Mouse (Mus musculus): ENCODE data around the gene Clptm1.

Clptm1 gene

DNA sequence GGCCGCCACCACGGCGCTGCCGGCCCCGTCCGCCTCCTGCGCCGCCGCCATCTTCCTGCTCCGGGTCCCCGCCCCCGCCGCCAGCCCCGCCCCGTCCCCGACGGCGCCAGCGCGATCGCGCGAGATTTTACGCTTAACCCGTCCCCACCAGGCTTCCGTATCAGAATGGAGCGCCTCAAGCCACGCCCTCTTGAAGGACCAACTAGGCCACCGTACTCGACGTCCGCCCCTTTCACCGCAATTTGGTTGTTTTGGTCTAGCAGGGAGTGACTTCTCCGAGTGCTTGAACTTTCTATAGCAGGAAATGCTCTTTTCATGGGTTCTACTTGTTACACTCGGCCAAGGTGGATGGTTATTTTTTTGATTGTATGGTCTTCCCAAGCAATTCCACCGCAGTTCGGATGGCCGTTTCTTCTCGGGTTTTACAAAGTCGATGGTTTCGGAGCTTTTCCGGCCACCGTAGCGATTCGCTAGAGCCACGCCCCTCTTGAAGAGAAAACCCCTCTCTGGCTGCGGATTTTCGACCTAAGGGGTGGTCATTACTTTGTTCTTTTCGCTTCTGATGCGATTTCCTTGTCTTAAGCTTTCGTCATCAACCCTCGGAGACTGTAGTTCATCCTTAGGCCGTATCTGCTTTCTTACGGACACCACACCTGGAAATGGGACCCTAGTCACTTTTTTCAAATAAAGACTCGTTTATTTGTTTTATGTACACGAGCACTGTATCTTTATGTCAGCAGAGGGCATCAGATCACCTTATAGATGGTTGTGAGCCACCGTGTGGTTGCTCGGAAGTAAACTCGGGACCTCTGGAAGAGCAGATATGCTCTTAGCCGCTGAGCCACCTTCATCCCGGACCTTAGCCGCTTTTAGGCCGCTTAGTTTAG is at the start of gene Clptm1:
TSS of gene Clptm1 (minus strand) at position 79 of the 887 bp plus-strand sequence.
- peak; percentile 98 for DNase-seq (ENCODE audit: low spot score in 2 of 2)

DNA sequence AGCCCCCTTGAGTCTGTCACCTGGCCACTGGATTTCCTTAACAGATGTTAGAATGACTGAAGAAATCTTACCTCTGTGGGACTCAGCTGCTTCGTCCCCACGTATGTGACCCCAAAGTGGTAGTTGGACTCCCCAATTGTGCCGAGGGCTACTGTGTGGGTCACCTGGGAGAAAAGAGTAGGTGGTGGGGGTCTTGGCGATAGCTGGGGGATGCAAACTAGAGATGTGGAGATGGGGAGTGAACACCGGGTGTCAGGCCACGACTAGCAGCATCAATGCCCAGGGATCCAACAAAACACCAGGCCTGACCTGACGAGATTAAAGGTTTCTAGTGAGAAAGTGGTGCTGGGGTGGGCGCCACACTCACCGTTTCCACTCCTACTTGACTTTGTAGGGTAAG is 48.8 kb upstream of the Clptm1 start:
- DNase-seq (ENCODE audit: low spot score in 2 of 2), result no peak

DNA sequence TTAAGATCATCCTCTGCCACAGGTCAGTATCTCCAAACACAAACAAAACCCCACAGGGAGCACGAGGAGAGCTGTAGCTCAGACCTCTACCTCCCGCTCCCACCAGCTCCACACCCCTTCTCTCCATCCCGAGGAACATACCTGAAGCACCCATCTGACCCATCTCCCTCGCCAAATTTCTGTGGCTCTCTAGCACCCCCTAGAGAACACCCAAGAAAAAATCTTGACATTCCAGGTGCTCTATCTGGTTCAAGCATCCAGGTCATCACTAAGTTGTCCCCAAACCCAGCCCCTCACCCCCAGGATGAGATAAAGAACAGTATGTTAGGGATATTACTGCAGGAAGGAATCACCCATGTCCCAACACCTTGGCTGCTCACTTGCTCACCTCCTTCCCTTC is 48.4 kb upstream of the Clptm1 start:
- DNase-seq (ENCODE audit: low spot score in 2 of 2), result no peak

DNA sequence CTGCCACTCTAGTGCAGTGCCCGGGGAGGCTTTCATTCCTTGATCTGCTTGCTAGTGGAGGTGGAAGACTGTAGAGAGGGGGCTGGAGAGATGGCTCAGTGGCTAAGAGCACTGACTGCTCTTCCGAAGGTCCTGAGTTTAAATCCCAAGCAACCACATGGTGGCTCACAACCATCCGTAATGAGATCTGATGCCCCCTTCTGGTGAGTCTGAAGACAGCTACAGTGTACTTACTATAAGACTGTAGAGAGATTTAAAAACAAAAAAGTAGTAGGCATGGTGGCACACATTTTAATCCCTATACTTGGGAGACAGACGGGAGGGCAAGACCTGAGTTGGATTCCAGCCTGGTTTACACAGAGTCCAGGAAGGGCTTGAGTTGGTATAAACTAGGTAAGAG is 47.6 kb upstream of the Clptm1 start:
- no peak for DNase-seq (ENCODE audit: low spot score in 2 of 2)

DNA sequence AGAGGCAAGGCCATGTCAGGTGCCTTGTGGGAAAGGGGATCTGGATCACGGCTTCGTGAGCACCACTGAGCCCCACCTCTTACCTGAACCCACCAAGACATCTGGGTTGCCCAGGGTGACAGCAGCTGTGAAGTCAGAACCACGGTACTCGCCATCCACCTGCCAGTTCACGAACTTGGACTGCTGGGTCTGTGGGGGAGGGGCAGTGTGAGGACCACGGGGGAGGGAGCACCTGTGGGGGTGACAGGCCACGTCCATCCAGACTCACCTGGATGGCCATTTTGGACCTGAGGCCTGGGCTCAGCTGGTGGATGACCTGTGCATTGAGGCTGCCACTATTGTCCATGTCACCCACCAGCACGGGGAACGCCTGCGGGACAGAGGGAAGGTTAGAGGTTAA is 45.8 kb upstream of the Clptm1 start:
- DNase-seq (ENCODE audit: low spot score in 2 of 2), result no peak

DNA sequence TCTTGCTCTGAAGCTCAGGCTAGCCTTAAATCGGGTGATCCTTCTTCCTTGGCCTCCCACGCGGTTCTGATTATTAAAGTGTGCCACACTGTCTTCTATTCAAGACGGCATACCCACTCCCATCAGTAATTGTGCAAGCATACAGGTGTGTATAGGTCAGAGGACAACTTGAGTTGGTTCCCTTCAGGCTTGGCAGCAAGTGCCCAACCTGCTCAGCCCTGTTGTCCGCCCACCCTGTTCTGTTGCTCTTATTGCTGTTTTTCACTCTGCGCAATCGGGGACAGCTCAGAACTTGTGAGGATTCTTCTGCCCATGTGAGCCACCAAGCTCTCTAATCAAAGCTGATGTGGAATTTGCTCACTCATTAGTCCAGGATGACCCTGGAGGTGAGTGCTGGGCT is 40.4 kb upstream of the Clptm1 start:
- no peak for DNase-seq (ENCODE audit: low spot score in 2 of 2)

DNA sequence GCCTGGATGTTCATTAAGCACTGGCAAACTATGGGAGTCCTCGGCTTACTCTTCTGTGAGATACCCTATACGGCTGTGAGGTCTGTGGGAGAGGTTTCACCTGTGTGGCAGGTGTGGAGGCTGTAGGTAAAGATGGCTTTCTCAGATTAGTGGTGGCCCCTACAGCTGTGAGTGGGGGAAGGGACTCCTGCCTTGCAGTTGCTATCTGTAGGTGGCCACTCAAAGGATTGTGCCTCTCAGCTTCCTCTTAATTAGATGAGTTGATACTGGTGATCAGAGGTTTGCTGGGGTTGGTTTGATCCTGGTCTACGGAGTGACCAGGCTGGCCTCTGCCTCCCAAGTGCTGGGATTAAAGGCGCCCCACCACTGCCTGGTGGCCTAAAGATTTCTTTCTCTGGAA is 39.6 kb upstream of the Clptm1 start:
- DNase-seq (ENCODE audit: low spot score in 2 of 2), result no peak

DNA sequence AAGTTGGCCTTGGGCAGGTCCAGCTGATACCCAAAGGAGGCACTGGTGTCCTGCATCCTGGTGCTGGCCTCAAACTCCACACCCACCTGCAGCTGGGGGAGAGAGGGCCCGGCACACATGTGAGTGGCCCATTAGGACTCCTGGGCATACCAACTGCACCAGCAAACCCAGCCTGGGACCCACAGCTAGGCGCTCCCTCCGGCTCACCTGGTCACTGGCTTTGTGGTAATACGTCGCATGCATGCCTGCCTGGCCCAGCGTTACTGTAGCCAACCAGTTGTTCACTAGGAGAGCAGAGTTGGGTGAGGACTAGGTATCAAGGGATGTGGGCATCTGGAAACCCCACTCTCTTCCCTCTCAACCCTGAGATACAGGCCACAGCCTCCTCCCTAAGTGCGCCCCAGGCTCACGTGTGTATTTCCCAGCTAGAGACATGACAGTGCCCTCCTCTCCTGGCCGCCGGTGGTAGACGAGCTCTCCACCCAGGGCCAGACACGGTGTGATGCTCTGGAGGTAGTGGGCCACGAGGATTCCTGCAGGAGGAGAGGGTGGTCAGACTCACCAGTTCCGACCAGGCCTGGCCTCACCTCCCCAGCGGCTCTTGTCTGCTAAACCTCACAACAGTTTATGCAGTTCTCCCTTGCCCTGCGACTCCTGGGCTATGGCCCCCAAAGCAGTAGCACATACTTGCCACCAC is 38.2 kb upstream of the Clptm1 start:
- DNase-seq (ENCODE audit: low spot score in 2 of 2), result no peak

DNA sequence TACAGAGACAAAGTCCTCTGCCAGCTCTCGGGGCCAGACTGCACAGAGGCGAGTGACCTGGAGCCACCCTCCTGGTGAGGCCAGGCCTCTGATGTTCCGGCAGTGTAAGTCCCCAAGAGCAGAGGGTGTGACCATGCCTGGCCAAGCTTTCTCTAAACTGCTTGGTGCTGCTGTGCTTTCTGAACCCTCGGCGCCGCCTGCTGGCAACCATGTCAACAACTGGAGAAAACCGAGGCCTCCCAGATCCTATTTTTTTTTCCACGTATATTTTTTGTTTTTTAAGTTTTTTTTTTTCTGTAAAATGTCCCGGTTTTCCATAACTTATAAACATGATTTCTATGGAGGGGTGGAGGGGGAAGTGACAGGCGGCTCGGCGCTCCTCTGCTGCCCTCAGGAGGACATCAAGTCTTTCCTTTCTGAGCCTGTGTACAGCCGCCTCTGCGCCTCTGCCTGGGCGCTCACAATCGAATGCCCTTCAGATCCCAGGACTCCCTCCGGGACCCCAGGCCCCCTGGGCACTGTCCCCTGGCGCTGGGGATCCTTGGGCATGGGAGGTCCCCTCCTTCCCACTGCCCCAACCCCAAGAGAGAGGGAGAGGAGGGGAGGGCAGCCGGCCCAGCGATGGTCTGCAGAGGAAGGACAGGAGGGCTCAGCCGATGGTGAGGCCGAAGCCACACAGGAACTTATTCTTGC is 36.4 kb upstream of the Clptm1 start:
- DNase-seq (ENCODE audit: low spot score in 2 of 2), result peak in 1 of 2 experiments; percentile 66

DNA sequence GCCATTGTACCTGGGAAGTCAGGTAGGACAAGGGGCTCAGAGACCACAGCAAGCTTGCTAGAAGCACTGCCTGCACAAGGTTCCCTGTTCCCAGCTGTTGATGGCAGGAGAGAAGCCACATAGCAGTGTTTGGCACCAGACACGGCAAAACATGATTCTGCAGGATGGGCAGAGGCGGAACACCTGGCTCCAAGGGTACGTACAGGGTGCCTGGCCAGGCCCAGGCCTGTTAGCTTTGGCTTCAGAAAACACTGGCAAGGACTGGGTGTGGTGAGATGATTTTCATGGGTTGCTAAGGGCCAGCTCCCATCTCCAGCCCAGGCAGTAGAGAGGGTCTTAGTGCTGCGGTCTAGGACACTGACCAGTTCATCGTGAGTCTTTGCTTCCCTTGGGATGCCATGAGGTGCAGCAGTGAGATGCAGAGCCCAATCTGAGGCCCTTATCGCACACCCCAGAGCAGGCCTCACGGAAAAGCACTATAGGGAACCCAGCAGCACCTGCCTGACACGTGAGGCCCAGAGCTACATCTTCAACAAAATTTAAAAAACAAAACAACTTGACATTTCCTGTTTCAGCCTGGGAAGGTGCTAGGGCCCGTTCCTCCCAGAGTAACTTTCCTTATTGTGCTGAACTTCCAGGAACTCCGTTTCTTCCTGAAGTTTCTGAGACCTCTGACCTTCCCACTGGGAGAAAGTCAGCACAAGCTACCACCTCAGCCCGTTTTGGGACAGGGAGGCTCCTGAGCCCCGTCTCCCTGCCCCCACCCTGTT is 35.7 kb upstream of the Clptm1 start:
- no peak for DNase-seq (ENCODE audit: low spot score in 2 of 2)

DNA sequence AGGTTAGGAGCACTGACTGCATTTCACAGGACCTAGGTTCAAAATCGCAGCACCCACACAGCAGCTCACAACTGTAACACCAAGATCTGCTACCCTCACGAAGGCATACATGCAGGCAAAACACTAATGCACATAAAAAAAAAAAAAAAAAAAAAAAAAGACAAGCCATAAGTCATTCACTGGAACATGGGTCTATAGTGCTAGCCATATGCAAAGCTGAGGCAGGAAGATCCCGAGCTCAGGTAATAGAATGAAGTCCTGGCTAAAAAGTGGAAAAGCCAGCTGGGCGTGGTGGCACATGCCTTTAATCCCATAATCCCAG is 35.0 kb upstream of the Clptm1 start:
- no peak for DNase-seq (ENCODE audit: low spot score in 2 of 2)

DNA sequence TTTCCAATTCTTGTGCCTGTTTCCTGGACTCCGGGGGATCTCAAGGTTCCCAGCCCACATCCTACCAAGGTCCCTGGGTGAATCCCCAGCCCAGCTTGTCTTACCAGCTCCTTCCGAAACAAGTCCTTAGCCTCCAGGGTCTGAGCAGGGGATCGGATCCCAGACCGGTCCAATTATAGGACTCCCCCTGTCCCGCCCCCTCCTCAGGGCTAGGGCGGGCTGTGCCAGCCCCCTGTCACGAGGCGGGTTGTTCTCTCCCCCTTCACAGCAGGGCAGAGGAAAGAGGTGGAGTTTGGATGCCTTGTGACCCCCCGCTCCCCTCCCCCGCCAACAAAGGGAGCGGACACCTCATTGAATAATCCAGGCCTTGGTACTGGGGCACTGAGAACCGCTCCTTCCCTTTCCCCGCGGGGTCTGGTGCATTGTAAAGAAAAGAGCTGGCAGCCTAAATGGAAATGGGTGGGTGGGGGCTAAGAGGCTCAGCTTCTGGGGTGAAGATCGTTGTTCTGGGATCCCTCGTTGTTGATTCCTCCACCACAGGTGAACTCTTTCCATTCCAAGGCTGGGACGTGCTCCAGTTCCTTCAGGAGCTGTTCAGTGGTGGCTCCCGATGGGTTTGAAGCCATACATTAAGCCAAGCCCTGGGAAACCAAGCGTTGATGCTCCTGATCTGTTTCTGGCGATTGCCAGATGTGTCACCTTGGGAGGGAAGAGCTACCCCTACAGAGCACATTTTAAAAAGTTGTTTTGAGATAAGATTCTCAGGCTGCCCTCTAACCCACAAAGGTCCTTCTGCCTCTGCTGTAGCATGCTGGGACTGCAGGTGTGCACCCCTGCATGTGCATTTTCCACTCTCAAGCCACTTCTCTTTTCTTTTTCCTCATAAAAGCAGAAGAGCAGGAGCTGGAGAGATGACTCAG is 34.3 kb upstream of the Clptm1 start, which contains the start of gene Apoe:
TSS of gene Apoe (minus strand) at position 282 of the 920 bp plus-strand sequence.
- peak; percentile 59 to 69 for DNase-seq (ENCODE audit: low spot score in 2 of 2)

DNA sequence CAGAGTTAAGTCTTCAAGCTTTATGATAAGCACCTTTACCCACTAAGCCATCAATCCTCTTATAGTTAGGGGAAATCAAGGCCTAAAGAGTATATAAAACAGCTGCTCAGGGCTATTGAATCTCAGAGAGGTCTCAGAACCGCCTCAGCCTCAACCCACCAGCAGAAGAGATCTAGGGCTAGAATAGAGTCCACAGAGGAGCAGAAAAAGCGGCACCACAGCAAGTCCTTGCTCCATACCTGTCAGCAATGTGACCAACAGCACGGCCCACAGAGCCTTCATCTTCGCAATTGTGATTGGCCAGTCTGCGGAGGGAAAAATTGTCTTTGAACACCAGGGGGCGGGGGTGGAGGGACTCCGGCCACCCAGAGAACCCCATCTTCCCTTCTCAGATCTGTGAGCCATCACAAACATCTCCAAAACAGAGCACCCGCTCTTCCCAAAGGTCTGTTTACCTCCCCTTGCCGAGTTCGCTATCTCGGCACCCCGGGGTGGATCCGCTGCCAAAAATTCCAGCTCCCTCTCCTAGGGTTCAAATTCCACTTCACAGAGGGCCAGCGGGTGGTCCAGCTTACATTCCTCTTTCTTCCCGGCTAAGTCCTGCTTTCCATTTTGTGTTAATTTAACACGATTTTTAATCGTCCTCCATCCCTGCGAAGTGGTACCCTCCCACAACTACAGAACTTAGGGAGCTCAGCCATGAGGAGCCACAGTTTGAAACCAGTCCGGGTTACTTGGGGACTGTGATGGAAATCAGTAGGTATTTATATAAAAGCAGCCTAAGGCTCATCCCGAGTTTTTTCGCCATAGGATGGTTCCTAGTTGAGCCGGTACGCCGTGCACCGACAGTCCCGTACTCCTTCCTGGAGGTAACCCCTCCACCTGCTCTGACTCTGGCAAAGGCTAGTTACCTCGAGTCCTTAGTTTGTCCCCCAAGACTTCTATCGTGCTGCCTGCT is 33.4 kb upstream of the Clptm1 start:
- DNase-seq (ENCODE audit: low spot score in 2 of 2), result no peak

DNA sequence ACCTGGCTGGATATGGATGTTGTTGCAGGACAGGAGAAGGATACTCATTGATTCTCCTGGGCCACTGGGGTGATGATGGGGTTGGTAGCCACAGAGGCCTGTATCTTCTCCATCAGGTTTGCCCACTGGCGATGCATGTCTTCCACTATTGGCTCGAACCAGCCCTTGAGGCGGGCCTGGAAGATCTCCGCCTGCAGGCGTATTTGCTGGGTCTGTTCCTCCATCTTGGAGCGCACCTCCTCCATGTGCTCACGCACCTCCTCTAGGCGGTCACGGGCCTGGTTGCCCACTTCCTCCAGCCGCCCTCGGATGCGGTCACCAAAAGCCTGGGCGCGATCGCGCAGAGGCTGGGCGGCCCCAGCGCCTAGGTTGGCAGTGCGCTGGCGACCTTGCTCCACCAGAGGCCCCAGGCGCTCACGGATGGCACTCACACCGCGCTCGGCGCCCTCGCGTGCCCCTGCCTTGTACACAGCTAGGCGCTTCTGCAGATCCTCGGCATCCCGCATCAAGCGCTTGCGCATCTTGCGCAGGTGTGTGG is 31.6 kb upstream of the Clptm1 start:
- DNase-seq (ENCODE audit: low spot score in 2 of 2), result no peak

DNA sequence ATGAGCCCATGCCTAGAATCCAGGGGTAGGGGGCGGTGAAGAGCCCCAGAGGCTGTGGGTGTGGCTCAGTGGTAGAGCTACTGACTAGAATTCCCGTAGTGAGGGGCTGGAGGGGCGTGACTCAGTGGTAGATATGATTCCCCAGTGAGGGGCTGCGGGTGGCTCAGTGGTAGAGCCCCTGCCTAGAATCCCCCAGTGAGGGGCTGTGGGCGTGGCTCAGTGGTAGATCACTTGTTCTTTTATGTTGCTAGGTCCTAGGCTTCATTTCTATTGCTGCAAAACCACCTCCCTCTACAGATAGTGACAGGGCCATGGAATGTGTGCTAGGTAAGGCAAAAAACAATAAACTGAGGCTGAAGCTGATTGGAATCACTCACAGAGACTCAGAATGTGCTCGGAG is 31.0 kb upstream of the Clptm1 start:
- no peak for DNase-seq (ENCODE audit: low spot score in 2 of 2)

DNA sequence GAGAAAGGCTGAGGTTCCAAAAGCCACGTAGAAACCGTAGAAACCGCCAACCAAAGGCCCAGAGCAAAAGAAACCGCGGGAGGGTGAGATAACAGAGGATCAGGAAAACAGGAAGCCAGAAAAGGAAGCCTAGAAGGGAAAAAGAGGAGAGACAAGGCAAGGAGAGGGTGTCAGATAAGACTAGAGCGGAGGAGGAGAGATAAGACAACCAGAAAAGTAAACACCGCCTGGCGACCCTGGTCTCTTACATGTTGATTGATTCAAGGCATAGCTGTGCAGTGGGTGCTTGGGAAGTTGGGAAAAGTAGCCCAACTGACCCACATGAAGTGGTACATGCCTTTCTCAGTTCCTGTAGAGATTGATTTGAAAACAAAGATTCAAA is 30.4 kb upstream of the Clptm1 start:
- no peak for DNase-seq (ENCODE audit: low spot score in 2 of 2)

DNA sequence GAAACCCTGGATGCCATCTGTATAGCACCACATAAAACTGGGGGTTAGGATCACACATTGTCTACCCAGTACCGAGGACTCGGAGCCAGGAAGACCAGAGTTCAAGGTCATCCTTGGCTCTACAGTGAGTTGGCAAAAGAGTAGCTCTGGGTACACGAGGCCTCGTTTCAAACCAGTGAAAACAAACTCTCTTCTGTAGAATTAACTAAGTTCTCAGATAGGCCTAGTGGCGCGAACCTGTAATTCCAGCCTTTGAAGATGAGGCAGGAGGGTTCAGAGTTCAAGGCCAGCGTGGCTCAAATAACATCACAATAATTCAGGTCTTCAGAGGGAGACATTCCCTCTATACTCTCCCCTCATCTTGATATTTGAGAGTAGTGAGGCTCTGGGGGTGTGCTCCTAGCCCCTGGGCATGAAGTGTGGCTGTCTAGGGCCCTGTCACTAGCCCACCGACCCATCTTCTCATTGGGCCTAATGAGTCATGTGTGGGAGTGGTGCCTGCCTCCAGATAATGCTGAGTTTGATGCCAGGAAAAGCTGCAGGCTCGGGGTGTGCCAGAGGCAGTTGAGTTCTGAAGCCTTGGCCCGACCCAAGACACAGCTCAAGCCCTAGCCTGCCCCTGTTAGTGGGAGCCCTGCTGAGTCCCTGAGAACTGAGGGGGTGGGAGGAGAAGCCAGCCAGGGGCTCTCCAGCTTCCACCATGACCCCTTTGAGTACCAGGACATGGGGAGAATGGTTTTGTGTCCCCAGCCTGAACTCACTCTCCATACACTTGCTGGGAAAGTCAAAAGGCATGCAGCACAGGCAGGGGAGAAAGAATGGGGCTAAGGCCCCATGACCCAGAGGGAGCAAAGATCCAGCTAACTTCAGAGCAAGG is 29.7 kb upstream of the Clptm1 start:
- no peak for DNase-seq (ENCODE audit: low spot score in 2 of 2)

DNA sequence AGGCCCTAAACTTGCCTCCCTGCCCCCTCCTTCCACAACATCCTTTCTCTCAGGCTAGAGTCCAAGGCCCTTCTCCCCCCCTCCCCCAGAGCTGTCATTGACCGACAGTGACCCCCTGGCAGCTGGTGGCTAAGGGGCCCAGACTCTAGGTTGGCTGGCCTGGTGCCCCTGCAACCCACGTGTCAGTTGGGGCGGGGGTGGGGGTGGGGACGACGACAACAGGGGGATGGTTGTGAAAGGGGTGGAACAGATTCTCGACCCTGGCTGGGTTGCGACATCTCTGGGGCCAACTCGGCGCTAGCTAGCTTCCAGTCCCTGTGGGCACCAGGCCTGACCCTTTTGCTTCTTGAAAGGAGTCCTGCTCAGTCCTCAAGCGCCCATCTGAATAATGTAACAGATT is 28.6 kb upstream of the Clptm1 start:
- DNase-seq (ENCODE audit: low spot score in 2 of 2), result peak in 1 of 2 experiments; percentile 45
